Mouse (Mus musculus): ENCODE measurements around the gene Tbl2.

DNA sequence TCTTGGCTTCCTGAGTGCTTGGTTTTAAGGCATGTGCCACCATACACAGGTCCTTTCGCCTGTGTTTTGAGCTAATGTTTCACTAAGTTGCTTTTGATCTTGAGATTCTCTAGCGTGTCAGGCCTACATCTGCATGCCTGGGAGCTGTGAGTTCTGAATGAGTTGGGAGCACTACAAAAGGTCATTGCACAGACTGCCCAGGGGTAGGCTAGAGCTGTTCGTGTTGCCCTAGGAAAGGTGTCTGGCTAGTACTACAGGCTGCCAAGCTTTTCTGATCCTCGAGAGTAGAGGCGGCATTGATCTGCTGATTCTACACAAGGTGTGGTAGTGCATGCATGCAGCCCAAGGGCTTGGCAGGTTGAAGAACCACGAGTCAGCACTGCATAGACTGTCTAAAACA, 13.4 kb downstream of the Tbl2 start:
- TF ChIP-seq CTCF (IDR thresholded peaks at IDR 0.05) (no peak), POLR2A (IDR thresholded peaks at IDR 0.05; ENCODE audit: insufficient read depth, low read depth, low read length) (no peak), EP300 (IDR thresholded peaks at IDR 0.05; ENCODE audit: insufficient read depth, low read depth, low read length) (no peak)

Measured in heart, adult 2 months (tissue).